Mouse (Mus musculus) limb, embryonic 14.5 days (tissue): ENCODE results near the gene Smpd4. TPM values are rescaled to one million over a fixed set of nuclear protein-coding genes. Genes with fewer than 3 reads are reported as not detected.

Experiments used
- ATAC-seq: fragments of 200-750 bp; cut with Nextera tagmentation; 2 replicates; pipeline ENCODE4 v1.8.0; 2017; ENCODE audit warnings: low read depth, moderate number of reproducible peaks, moderate TSS enrichment; ENCODE audit not compliant: low FRiP score
- DNase-seq: peaks from one replicate; pipeline ENCODE4 v3.0.0-alpha.2; 2015; ENCODE audit warnings: low spot score
- H3K27ac ChIP-seq: fragments of 300-500 bp; sonication (generic); replicated peaks from 2 replicates; pipeline ENCODE4 v1.5.1; 2014; ENCODE audit warnings: low read depth, mild to moderate bottlenecking, low read length, moderate library complexity, mixed read lengths
- H3K27me3 ChIP-seq: fragments of 300-500 bp; sonication (generic); 2 replicates; pipeline ENCODE4 v1.6.1; 2014; ENCODE audit warnings: low read length, mixed read lengths; ENCODE audit not compliant: control insufficient read depth, insufficient read depth
- H3K36me3 ChIP-seq: fragments of 300-500 bp; sonication (generic); 2 replicates; pipeline ENCODE4 v1.6.1; 2014; ENCODE audit warnings: mild to moderate bottlenecking, low read length, moderate library complexity, mixed read lengths; ENCODE audit not compliant: control insufficient read depth, insufficient read depth
- H3K4me1 ChIP-seq: fragments of 300-500 bp; sonication (generic); 2 replicates; pipeline ENCODE4 v1.6.1; 2014; ENCODE audit warnings: antibody characterized with exemption, low read length, mixed read lengths; ENCODE audit not compliant: control insufficient read depth, insufficient read depth
- H3K4me2 ChIP-seq: fragments of 300-500 bp; sonication (generic); replicated peaks from 2 replicates; pipeline ENCODE4 v1.6.1; 2014; ENCODE audit warnings: low read depth, mild to moderate bottlenecking, low read length, moderate library complexity; ENCODE audit not compliant: severe bottlenecking
- H3K4me3 ChIP-seq: fragments of 300-500 bp; sonication (generic); replicated peaks from 2 replicates; pipeline ENCODE4 v1.5.1; 2014; ENCODE audit warnings: low read length
- H3K9ac ChIP-seq: fragments of 300-500 bp; sonication (generic); 2 replicates; pipeline ENCODE4 v1.6.1; 2014; ENCODE audit warnings: mild to moderate bottlenecking, low read depth, low read length, moderate library complexity; ENCODE audit not compliant: severe bottlenecking
- H3K9me3 ChIP-seq: fragments of 300-500 bp; sonication (generic); 2 replicates; pipeline ENCODE4 v1.6.1; 2016; ENCODE audit warnings: low read length; ENCODE audit not compliant: control insufficient read depth
- POLR2A ChIP-seq: fragments of 200-500 bp; IDR thresholded peaks from 2 replicates; pipeline ENCODE4 v1.8.0; 2012; ENCODE audit warnings: inconsistent platforms, mild to moderate bottlenecking, moderate library complexity, borderline replicate concordance; ENCODE audit not compliant: insufficient read depth, insufficient read length; ENCODE audit errors: extremely low read depth
- WGBS: fragments of 180-500 bp; shearing (Covaris S2); extraction: QIAGEN DNeasy Blood & Tissue Kit; methylation state at CpG from one replicate; pipeline ENCODE4 v1.1.7; 2014; 5-methylcytosine and 5-hydroxymethylcytosine counted together
- polyA plus RNA-seq, 2 experiments: library from polyadenylated mRNA; depleted of rRNA in 1 of 2; stranded (reverse) in 1 of 2; unstranded in 1 of 2; fragments of >200 nt; fragmentation: Nextera tagmentation in 1 of 2; extraction: Ambion mirVana in 1 of 2; gene quantifications; 2 replicates each; pipeline versions ENCODE4 v1.2.1 to v1.2.3; 2012 to 2014

The Smpd4 gene
- polyA plus RNA-seq, 2 experiments: 32.5 to 120 TPM

DNA sequence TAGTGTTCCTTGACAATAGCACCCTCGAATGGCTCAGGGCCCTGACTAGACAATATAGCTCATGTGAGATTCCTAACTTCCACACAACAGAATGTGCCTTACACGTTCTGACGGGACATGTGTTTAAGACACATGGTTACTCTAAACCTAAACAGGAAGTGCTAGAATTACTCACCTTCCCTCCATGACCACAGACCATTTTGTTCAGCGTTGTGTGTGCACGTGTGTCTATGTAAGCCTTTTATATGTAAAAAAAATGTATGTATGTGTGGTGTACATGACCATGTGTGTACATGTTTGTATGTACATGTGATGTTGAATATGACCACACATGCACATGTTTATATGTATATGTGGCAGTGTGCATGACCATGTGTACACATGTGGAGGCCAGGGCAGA, 2.9 kb upstream of the Smpd4 start:
- WGBS: 78% methylated on average over 5 of the region's 5 CpGs
- ATAC-seq: no peak

GRCm38 (mm10) chr16:17617922-17618565, 1.1 kb upstream of the Smpd4 start:
- no peak overlapping the region for H3K9ac ChIP-seq
- H3K9me3 ChIP-seq: no peaks in the 10 kb centered on the region
- TF ChIP-seq POLR2A: no peak
- H3K4me3 ChIP-seq: no peak overlapping the region
- H3K4me1 ChIP-seq: peaks cover 6% of the 10 kb centered on the region; the same call in 1 of the 2 replicates
- H3K4me2 ChIP-seq: peak overlapping the region; percentile 13; the same call in 1 of the 2 replicates
- ATAC-seq (no peak), DNase-seq (peak; percentile 72)
- no peak overlapping the region for H3K27ac ChIP-seq
- no peaks in the 10 kb centered on the region for H3K27me3 ChIP-seq
- H3K36me3 ChIP-seq: peaks cover 15% of the 10 kb centered on the region
- 20% methylated on average over 13 of the region's 13 CpGs for WGBS

More for the DNA sequence above, 2.9 kb upstream of the Smpd4 start:
- H3K4me2 ChIP-seq: no peak overlapping the region
- H3K36me3 ChIP-seq: no peaks in the 10 kb centered on the region
- no peak overlapping the region for H3K27ac ChIP-seq
- no peak overlapping the region for H3K4me3 ChIP-seq
- no peak overlapping the region for H3K9ac ChIP-seq
- no peak for TF ChIP-seq POLR2A
- H3K27me3 ChIP-seq: no peaks in the 10 kb centered on the region
- no peaks in the 10 kb centered on the region for H3K9me3 ChIP-seq
- H3K4me1 ChIP-seq: peaks cover 6% of the 10 kb centered on the region; the same call in 1 of the 2 replicates
- DNase-seq: no peak

DNA sequence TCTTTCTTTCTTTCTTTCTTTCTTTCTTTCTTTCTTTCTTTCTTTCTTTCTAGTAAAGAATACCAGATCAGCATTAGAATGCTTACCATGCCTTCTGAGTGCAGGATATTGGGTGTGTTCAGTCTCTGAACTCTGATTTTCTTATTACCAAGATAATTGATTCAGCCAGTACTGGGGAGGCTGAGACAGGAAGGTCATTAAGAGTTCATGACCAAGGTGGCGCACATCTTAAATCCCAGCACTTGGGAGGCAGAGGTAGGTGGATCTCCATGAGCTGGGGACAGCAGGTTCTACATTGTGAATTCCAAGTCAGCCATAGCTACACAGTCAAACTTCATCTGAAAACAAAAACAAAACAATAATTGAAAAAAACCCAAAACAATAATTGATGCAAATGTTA, 2.8 kb downstream of the Smpd4 start:
- Histone ChIP-seq H3K27ac (no peak overlapping the region), H3K4me3 (no peak overlapping the region), H3K9ac (no peak overlapping the region), H3K9me3 (no peaks in the 10 kb centered on the region), H3K4me1 (peaks cover 6% of the 10 kb centered on the region; the same call in 1 of the 2 replicates), H3K4me2 (no peak overlapping the region), H3K36me3 (peaks cover 45% of the 10 kb centered on the region), H3K27me3 (no peaks in the 10 kb centered on the region)
- DNase-seq (no peak), ATAC-seq (no peak)
- TF ChIP-seq POLR2A: no peak
- WGBS: 96% methylated on average over 1 of the region's 1 CpGs

DNA sequence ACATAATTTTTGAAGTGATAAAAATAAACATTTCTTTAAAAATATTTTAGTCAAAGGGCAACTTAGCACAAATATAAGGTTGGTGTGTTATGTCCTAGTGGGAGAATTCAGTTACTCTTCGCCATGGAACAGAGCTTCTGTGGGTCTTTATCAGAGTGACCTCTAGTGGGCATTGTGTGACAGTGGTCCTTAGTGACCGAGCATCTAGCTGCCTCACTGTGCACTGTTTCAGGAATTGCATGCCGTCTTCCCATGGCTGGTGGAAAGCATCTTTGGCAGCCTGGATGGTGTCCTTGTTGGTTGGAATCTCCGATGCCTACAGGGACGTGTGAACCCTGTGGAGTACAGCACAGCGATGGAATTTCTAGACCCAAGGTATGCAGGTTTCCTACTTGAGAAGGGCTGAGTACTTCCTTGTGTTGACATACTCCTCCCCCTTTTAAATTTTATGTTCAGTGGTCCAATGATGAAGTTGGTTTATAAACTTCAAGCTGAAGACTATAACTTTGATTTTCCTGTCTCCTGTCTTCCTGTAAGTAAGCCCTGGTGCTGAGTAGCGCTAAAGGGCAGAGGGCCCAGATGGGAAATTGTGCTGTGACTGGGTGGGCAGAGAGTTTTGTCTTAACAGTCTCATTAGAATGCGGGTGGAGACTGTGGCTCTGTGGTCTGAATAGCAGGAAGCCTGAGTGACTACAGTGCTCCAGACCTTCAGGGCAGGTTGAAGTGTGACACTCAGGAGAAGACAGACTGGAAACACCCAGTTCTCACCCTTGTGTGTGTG, 6.5 kb downstream of the Smpd4 start:
- no peak for TF ChIP-seq POLR2A
- Histone ChIP-seq H3K4me2 (no peak overlapping the region), H3K9ac (no peak overlapping the region), H3K4me1 (no peaks in the 10 kb centered on the region), H3K9me3 (no peaks in the 10 kb centered on the region), H3K36me3 (peaks cover 82% of the 10 kb centered on the region), H3K27ac (no peak overlapping the region), H3K27me3 (no peaks in the 10 kb centered on the region), H3K4me3 (no peak overlapping the region)
- DNase-seq (peak; percentile 55), ATAC-seq (peak; percentile 72; the same call in 1 of the 2 replicates)
- 73% methylated on average over 8 of the region's 8 CpGs for WGBS

- H3K9ac ChIP-seq: no peak overlapping the region
- DNase-seq (no peak), ATAC-seq (no peak)
- H3K27ac ChIP-seq: no peak overlapping the region
- no peaks in the 10 kb centered on the region for H3K4me1 ChIP-seq
- no peak for TF ChIP-seq POLR2A
- no peak overlapping the region for H3K4me2 ChIP-seq
- H3K36me3 ChIP-seq: peaks cover 87% of the 10 kb centered on the region
- WGBS: 98% methylated on average over 5 of the region's 5 CpGs
- no peak overlapping the region for H3K4me3 ChIP-seq
- H3K9me3 ChIP-seq: no peaks in the 10 kb centered on the region
- H3K27me3 ChIP-seq: no peaks in the 10 kb centered on the region
Observed at GRCm38 (mm10) chr16:17626269-17626555, 7.1 kb downstream of the Smpd4 start.
